In genomic region chr15:92739887-92740286, GRCm38 (mm10) we compare ENCODE assay signal across 35 mouse cellular contexts.
"Had no signal": no experiment of that assay in that cellular context is flagged by ENCODE, and none has a peak within 500 bp of the region (broad histone marks: within the 10 kb centered on the region; RNA-seq: fewer than 3 reads in every experiment).

No protein-coding gene starts in this region.

- H3K9me3 ChIP-seq: heart, embryonic 10.5 days; heart, embryonic 12.5 days; heart, embryonic 13.5 days; heart, embryonic 15.5 days; hindbrain, embryonic 10.5 days; hindbrain, embryonic 12.5 days; hindbrain, embryonic 13.5 days; hindbrain, embryonic 15.5 days; intestine, embryonic 15.5 days; kidney, embryonic 15.5 days had no signal

- DNase-seq: heart, postnatal 10 days; heart, postnatal 14 days; heart, postnatal 36 days; heart, postnatal 4 days; kidney, adult 11 months; kidney, adult 18-20 months; kidney, adult 2 months; kidney, adult 8-10 months; kidney, adult 9 months; kidney, postnatal 10 days; kidney, postnatal 14 days; kidney, postnatal 25 days; kidney, postnatal 36 days; kidney, postnatal 4 days; layer of hippocampus, adult 9-11 months; layer of hippocampus, postnatal 36 days had no signal

- H3K4me3 ChIP-seq: heart, embryonic 10.5 days; heart, embryonic 12.5 days; heart, embryonic 13.5 days; heart, embryonic 15.5 days; hindbrain, embryonic 10.5 days; hindbrain, embryonic 12.5 days; hindbrain, embryonic 13.5 days; hindbrain, embryonic 15.5 days; intestine, embryonic 15.5 days; kidney, embryonic 15.5 days; layer of hippocampus, adult 2 months had no signal

- H3K4me1 ChIP-seq: heart, embryonic 10.5 days; heart, embryonic 12.5 days; heart, embryonic 15.5 days; hindbrain, embryonic 10.5 days; intestine, embryonic 15.5 days; kidney, embryonic 15.5 days had no signal

- H3K9ac ChIP-seq: heart, embryonic 12.5 days; heart, embryonic 13.5 days; heart, embryonic 15.5 days; hindbrain, embryonic 12.5 days; hindbrain, embryonic 13.5 days; hindbrain, embryonic 14.5 days; hindbrain, embryonic 15.5 days; intestine, embryonic 15.5 days; kidney, embryonic 15.5 days had no signal

- H3K4me2 ChIP-seq: heart, embryonic 11.5 days; heart, embryonic 12.5 days; heart, embryonic 13.5 days; heart, embryonic 15.5 days; hindbrain, embryonic 12.5 days; hindbrain, embryonic 13.5 days; hindbrain, embryonic 14.5 days; hindbrain, embryonic 15.5 days; intestine, embryonic 15.5 days; kidney, embryonic 15.5 days had no signal

- H3K27me3 ChIP-seq: heart, embryonic 12.5 days; heart, embryonic 13.5 days; heart, embryonic 15.5 days; hindbrain, embryonic 12.5 days; hindbrain, embryonic 13.5 days; hindbrain, embryonic 15.5 days; intestine, embryonic 15.5 days; kidney, embryonic 15.5 days had no signal

- H3K36me3 ChIP-seq: heart, embryonic 10.5 days; heart, embryonic 12.5 days; heart, embryonic 13.5 days; heart, embryonic 15.5 days; hindbrain, embryonic 10.5 days; hindbrain, embryonic 12.5 days; hindbrain, embryonic 13.5 days; hindbrain, embryonic 15.5 days; intestine, embryonic 15.5 days; kidney, embryonic 15.5 days had no signal

- ATAC-seq: hindbrain, embryonic 16.5 days; hindbrain, postnatal 0 days; inflammation-experienced regulatory T-cells, adult 6 months; intestine, embryonic 15.5 days; intestine, embryonic 16.5 days; intestine, postnatal 0 days had no signal

- H3K27ac ChIP-seq: heart, embryonic 10.5 days; heart, embryonic 13.5 days; heart, embryonic 15.5 days; hindbrain, embryonic 10.5 days; hindbrain, embryonic 12.5 days; hindbrain, embryonic 13.5 days; hindbrain, embryonic 14.5 days; hindbrain, embryonic 15.5 days; hindbrain, postnatal 0 days; intestine, embryonic 15.5 days; kidney, embryonic 15.5 days; kidney, postnatal 0 days; layer of hippocampus, adult 2 months had no signal
